Mouse (Mus musculus): ENCODE measurements around the gene Tec.

DNA sequence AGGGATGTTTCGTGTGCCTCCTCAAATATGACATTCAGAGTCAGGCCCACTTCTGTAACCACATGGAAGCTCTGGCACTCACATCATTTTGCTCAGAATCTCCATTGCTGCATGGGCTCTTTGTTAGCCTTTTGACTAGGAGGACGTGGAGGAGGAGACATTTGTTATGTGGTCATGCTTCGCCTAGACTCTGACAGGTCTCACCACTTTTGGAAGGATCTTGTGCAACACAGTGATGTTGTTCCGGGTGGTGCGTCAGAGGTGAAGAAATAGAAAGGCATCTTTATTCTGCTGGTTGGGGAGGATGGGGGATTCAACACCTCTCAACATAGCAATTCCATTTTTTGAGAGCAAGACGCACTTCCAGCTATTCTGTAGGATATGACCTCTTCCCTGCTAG, 39.1 kb upstream of the Tec start:
- TF ChIP-seq MAFK (IDR thresholded peaks at IDR 0.05; ENCODE audit: insufficient read depth, low read depth, low read length) (no peak), ZNF384 (IDR thresholded peaks at IDR 0.05; ENCODE audit: low read depth, low read length) (no peak), HCFC1 (IDR thresholded peaks at IDR 0.05; ENCODE audit: borderline replicate concordance, insufficient read depth, low read length) (no peak), CHD2 (IDR thresholded peaks at IDR 0.05; ENCODE audit: low read depth, low read length) (no peak)

Measured in ES-E14 (cell line).